Mouse (Mus musculus) urinary bladder, adult 18-20 months (tissue): ENCODE data around the gene Gm20661.

ENCODE experiments used
- DNase-seq, 2 experiments: peaks; one replicate each; pipeline ENCODE4 v3.0.0; 2022; ENCODE audit warnings: low spot score in 2 of 2, mixed read lengths in 2 of 2

Gene Gm20661

DNA sequence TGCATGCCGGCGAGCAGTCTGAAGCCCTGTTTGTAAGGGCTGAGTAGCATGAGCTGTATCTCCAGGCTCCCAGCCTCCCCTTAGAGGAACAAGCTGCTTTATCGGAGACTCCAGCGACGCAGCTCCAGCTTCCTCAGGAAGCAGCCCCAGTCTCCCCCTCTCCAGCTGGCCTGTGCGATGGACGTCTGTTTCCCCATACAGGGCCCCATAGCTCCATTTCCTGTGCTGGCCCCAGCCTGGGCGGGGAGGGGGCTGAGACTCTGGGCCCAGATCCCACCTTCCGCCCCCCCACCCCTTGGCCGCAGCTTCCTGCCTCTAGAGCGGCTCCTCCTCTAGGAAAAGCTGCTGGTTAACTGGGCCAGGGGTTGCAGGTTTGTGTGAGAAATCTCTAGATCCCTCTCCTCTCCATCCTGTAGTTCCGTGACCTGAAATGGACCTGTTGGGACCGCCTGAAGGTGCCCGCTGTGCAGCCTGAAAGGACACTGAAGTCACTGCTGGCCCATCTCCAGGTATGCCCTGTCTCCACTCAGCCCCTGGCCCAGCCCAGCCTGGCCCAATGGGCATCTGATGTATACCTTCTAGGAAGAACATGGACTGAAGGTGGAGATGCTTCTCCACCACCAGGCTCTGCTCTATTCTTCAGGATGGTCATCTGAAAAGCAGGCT, at the start of gene Gm20661:
TSS of gene Gm20661 (plus strand) at position 378 of the 666 bp plus-strand sequence.
- DNase-seq: no peak

DNA sequence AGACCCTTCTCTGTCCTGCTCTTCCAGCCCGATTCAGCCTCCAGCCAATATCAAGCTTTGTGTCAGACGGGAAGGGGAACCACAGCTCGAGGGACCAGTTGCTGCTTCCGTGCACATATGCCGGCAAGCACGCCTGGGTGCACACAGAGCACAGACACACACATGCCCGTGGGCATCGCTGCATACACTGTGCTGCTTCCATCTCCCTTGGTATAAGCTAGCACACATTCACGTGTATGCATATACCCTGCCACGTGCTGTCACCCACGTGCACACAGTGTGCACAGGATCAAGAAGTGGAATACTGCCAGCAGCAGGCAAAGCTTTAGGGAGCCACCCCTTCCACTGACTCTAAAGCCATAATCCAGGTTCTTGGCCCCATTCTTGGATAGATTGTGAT, 48.7 kb upstream of the Gm20661 start:
- DNase-seq: no peak

DNA sequence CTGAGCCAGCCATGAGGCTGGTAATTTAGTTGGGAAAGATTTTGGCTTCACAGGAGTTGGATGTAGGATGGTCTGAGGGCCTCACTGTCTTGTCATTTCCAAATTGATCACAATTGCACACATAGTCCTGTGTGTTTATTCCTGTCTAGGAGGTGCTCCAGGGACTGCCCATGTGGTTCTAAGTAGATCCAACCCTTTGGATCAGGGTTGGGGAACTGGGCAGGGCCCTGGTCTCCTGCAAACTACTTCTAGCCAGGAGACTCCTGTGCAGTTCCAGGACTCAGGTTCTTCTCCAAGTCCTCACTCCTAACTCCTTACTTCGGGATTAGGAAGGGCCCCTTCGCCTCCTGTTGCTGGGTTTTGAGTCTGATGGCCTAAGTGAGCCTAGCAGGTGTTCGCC, 47.5 kb upstream of the Gm20661 start, which contains the start of gene Camkv:
TSS of gene Camkv (plus strand) at position 301 of the 400 bp plus-strand sequence.
- no peak for DNase-seq

DNA sequence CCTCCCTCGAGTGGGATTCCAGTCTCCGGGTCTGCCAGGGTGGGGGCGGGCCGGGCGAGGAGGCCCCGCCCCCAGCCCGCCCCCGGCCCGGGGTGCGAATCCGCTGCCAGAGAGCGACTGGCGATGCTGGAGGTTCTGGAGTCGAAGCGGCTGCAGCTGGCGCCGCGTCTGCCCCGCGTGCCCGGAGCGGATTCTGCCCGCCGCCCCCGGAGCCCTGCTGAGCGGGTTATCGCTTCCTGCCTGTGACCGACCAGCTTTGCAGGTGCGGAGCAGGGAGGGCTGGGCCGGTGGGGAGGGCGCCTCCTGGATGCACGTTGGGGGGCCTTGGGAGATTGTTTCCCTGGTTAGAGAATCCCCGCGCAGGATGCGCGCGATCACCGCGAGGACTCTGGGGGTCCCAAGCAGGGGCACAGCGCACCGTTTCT, 47.1 kb upstream of the Gm20661 start:
- DNase-seq: no peak

DNA sequence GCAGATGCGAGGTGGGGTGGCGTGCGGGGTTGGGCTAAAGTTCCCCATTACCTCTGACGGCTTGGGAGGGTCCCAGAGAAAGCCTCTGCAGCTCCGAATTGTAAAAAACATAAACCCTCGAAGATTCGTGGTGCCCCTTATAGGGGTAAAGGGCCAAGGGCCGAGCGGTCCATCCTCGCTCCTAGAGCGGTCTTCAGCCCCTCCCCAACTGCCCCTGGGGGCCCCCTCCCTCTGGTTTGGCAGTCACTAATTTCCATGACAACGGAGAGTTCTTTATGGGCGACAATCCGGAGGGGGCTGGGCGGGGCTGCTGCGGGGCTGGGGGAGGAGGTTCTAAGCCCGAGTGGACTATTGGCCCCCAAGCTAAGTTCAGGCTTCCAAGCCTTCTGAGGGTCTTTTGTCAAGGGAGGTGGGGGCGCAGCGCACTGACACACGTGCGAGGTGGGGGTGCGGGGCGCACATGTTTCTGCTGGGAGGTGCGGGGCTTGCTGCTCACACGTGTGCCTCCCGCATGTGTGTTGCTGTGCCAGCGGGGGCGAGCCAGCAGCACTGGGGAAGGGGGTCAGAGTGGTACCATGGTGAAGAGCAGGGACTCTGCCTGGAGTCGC, 46.5 kb upstream of the Gm20661 start:
- DNase-seq: no peak

DNA sequence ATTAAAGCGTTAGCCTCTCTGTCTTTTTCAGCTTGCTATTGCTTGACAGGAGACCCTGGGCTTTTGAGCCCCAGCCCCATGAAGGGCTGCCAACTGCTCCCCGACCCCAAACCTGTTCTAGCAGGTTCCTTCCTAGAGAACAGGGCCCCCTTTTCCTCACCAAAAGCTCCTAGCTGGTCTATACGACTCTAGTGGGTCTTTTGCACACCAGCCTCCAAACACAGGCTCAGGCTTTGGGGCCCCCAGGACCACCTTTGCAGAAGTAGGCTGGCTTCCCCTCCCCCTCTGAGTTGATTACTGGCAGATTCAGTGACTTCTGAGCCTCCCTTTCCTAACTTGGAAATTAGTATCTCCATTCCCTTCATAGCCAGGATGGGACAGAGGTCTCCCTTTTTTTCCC, 46.0 kb upstream of the Gm20661 start:
- DNase-seq: no peak

DNA sequence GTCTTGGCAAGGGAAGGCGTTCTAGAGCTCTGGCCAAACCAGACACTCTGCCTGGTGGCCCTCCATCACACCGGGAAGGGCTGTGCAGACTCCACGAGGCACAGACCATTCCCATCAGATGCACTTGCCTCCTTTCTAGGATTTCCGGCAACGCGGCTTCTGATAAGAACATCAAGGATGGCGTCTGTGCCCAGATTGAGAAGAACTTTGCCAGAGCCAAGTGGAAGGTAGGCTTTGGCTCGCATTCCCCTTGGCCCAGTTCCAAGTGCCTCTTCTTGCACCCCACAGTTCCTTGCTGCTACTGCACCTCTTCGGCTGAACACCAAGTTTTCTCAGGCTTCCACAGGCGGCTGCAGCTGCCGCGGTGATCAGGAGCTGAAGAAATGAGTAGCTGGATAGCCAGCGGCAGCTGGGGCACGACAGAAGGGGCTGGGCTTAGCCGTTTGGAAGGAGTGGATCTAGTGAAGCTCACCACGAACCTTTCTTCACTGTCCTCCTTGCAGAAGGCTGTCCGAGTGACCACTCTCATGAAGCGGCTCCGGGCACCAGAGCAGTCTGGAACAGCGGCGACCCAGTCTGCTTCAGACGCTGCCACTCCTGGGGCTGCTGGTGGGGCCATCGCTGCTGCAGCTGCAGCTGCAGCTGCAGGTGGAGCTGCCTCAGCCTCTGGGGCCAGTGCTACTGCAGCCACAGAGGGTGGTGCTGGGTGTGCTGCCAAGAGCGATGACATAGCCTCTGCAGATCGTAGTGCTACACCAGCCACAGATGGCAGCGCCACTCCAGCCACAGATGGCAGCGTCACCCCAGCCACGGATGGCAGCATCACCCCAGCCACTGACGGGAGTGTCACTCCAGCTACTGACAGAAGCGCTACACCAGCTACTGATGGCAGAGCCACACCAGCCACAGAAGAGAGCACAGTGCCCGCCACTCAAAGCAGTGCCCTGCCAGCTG, 35.3 kb upstream of the Gm20661 start:
- DNase-seq: no peak

DNA sequence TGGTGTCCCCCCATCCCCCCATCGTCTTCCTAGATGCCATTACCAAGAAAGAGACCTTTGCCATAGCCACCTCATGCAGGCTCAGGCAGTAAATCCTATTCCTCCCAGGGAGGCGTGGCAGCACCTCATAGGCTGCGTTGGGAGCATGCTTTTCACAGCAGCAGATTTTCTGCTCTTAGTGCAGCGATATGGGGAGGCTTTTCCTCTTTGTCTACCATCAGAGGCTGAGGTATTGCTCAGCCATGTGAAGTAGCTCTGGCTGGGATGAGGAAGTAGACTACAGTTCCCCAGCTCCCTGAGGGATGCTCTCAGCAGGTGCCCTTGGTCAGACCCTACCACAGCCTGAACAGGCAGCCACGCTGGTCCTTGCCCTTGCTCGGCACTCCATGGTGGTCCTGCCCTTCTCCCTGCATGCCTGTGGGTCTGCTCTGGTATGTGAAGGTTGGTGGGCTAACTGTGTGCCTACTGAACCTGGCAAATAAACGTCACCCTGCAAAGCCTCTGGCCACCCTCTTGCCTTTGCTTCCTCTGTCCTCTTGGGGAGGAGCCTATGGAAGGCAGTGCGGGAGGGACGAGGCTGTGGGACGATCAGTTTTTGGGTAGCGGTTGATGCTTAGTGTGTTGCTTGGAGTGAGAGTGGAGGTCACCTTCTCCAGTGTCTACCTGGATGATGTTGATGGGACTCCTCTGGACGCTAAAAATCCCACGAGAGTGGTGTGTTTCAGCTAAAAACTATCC, 33.5 kb upstream of the Gm20661 start:
- DNase-seq: no peak

DNA sequence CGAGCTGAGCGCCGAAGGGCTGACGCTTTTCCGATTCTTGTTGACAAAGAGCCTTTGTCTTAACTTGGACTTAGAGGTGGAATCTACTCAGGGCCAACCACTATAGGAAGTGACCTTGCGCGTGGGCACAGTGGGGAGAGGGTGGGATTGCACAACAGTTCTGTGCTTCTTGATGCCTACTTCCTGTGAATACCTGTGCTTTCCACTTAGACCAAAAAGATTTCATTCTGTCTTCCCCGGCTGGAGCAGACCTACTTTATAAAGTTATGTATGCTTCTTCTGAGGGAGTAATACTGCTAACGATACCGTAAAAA, 33.0 kb upstream of the Gm20661 start, which contains the start of gene Traip:
TSS of gene Traip (plus strand) at position 215 of the 314 bp plus-strand sequence.
- no peak for DNase-seq

DNA sequence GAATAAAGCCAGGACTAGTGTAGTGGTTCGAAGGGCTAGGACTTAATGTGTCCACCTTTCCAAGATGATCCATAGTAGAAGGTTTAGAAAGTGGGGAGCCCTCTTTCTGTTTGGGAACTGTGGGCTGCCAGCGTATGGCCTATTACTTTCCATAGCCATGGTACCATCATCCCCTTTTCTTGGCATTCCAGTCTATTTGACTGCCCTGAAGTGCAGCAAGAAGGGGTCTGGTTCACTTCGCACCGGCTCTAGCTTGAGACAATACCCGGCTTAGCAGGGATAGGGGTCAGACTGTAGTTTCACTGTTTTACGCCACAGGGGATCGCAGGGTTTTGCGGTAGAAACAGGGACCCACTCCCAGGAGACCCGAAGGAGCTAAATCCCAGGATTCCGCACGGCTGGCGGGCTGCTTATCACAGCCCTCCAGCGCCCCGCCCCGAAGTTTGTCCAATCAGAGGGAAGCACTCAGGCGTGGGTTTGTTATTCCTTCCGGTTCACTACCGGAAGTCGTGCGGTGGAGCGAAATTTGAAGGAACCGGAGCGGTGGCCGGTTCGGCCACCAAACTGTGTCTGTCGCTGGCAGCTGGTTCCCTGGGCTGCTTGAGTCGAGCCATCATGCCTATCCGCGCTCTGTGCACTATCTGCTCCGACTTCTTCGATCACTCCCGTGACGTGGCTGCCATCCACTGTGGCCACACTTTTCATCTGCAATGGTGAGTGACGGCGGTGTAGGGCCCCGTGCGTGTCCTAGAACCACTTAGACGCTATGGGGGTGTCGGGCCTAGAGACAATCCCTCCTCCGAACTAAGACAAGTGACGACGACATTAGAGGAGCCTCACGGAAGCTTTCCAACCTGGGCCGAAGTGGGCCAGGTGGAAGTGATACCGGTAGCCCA, 32.1 kb upstream of the Gm20661 start:
- DNase-seq: peak; percentile 85

DNA sequence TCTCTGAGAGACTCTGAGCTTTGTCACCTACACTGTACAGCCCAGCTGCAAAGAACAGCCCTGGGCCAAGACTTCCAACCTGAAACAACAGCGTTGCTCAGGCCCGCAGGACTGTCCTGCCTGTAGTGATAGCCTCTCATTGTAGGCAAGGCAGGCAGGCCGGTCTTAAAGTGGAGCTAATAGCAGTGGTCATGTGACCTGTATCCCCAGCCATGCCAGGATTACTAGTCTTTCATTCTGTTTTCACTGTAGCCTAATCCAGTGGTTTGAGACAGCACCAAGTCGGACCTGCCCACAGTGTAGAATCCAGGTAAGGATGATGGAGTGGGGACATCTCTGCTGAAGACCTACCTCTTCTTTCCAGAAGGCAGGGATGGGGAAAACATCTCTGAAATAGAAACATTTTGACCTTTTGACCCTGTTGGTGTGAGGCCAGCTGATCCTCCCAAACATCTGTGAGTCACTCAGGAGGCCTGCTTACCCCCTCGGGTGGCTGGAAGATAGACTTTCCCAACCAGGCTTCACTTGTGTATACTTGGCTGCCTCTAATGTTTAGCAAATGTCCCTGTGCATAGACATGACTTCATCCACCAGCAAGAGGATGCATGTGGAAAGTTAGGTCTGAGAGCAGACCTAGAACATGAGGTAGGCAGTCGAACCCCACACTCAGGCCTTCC, 27.1 kb upstream of the Gm20661 start:
- no peak for DNase-seq

DNA sequence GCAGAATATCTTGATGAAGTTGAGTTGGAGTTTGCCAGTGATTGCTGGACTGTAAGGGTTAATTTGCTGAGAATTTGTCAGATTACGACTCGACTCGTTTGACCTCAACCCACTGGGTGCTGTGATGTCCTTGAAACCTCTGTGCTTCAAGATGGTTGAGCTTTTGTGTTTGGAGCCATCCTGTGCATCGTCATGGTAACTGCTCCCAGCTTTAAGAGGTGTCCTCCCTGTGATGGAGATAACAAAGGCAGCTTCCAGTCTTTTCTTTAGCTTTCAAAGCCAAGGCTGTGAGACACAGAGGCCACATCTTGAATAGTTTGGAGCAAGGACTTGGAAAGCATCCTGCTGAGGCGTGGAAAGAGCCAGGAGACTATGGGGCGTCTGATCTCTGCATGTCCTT, 25.7 kb upstream of the Gm20661 start:
- DNase-seq: no peak

DNA sequence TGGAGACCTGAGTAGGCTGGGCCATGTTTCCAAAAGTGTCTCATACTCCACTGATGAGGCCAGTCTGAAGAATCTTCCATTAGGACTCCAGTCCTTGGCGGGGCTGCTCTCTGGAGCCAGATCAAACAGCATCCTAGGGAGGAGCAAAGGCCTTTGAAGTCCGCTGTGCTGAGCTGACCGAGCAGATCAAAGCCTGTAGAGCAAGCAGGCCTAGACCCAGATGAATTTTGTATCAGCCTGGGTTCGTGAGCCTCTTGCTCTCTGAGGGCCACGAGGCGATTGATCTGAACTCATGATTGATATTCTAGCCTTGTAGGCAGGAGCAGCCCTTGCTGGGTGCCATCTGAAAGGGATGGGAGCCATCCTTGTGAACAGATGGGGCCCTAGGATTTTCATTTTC, 23.0 kb upstream of the Gm20661 start:
- no peak for DNase-seq

DNA sequence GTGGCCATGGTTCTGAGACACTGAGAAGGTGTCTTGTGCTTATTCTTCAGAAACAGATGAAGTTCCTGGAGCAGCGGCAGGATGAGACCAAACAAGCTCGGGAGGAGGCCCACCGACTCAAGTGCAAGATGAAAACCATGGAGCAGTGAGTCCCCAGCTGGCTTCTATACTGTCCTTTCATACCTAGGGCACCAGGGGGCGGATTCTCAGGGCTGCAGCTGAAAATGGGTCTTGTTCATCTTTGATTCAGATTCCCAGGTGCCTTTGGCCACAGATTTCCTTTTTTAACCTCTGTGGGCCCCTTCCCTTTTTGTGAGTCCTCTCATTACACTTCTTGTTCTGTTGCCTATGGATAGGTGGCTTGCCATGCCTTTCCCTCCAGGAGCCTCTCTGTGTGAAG, 21.9 kb upstream of the Gm20661 start:
- no peak for DNase-seq

DNA sequence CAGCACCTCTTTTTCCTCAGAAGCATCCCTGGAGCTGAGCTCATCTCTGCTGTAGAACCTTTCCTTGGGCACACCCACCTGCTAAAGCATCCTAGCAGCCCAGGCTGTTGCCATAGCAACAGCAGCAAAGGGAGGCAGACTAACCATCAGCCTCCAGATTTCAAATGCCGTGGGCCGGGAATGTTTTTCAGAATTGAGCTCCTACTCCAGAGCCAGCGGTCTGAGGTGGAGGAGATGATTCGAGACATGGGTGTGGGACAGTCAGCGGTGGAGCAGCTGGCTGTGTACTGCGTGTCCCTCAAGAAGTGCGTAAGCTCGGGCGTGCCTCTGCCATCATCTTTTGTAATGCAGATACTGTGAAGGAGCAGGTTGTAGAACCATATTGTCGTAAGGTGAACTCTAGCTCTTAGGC, 21.5 kb upstream of the Gm20661 start:
- no peak for DNase-seq

DNA sequence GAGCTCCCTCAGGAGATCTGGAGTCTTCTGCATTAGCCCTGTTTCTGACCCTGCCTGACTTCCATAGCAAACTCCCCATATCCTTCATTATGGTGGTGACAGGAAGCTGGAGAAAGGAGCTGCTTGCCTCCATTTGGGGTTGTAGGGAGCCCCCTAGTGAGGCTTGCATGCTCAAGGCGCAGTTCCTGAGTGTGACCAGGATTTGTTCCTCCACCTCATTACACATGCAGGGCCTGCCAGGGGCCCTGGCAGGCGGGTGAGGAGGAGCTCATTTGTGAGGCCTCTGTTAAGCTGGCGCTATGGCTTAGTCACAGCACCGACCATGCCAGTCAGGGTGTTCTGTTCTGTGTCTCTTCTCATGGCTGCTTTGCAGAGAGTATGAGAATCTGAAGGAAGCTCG, 21.0 kb upstream of the Gm20661 start:
- DNase-seq: no peak

DNA sequence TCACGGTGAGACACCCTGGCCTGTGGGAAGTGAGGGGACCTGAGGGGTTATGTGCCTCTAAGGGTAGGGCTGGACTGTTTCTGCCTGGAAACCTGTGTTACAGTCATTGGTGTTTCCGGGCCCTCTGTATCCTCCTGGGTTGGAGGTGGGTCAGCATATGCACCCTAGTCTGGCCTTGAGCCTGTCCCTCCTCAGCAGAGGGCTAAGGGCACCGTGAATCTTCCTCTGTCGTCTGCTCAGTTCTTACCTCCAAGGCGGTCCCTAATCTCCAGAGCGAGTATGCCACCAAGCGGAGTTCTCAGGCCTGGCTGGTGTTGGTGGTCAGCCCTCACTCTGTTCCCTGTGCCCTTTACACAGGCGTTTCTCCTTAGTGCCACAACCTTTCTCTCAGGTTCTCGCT, 19.9 kb upstream of the Gm20661 start:
- DNase-seq: no peak

DNA sequence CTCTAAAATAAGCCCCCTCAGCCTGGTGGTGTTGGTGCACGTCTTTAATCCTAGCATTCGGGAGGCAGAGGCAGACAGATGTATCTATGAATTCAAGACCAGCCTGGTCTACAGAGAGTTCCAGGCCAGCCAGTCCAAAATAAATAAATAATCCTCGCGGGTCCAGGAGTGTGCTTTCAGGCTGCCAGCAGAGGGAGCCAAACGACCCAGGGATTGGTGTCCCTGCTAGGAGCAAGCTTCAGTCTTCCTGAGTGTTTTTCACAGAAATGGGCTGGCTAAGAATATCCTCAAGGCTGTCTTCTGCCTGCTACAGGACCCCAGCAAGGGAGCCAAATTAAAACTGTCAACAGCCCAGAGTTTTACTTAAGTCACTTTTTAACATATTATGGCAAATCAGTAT, 19.2 kb upstream of the Gm20661 start:
- DNase-seq: peak; percentile 44 to 72

DNA sequence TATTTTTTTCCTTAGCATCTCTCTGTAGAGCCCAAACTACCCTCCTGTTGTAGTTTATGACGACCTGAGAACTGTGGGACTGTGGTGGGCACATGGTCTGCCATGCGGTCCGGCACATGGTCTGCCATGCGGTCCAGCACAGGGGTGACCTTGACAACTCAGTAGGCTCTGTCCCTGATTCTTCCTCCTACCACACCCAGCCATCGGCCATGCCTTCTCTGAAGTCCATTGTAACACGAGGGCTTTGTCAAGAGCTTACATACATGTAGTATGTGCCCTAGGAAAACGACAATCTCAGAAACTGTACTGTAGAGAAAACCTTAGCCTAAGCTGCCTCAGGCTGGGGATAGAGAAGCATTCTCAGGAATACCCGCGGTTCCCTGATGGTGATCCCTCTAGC, 18.2 kb upstream of the Gm20661 start:
- DNase-seq: no peak

DNA sequence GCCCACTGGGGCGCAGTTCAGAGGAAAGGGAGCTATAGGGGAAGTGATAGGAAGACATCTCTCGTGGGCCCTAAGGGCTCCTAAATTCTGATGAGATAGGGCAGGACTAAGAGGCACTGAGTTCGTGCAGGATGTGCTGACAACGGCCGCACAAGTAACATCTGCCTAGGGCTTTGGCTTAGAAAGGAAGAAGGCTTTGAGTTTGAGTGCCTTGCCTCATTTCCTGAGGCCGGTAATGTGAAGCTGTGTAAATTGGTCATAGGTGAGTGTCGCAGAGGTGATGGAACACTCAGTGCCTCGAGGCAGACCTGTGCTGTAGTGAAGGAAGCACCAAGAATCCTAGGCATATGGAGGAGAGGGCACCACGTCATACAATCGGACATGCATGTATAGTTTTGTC, 16.2 kb upstream of the Gm20661 start:
- DNase-seq: no peak
